Mouse (Mus musculus): ENCODE results near the gene Gpalpp1. TPM values are rescaled to one million over a fixed set of nuclear protein-coding genes. Genes with fewer than 3 reads are reported as not detected.

Gene Gpalpp1
- polyA plus RNA-seq, 1 experiment from 2014 or later = 10.0 TPM

- 40% methylated on average over 7 of the region's 7 CpGs for WGBS
- no peaks in the 10 kb centered on the region for H3K27me3 ChIP-seq (replicated peaks)
- H3K4me3 ChIP-seq (replicated peaks) = no peak overlapping the region
- H3K4me2 ChIP-seq = no peak overlapping the region
- no peaks in the 10 kb centered on the region for H3K9me3 ChIP-seq
- no peaks in the 10 kb centered on the region for H3K36me3 ChIP-seq
- H3K27ac ChIP-seq = no peak overlapping the region
- 0 out of 2 replicates have a peak, but pooled peaks cover 7% of the 10 kb centered on the region for H3K4me1 ChIP-seq
- no peak for ATAC-seq (ENCODE audit: insufficient read depth, low FRiP score, low read depth)
- no peak overlapping the region for H3K9ac ChIP-seq
Observed at GRCm38 (mm10) chr14:76145868-76146267, 35.3 kb upstream of the Gpalpp1 start.

- no peaks in the 10 kb centered on the region for H3K27me3 ChIP-seq (replicated peaks)
- H3K36me3 ChIP-seq = no peaks in the 10 kb centered on the region
- H3K9me3 ChIP-seq = no peaks in the 10 kb centered on the region
- 0 out of 2 replicates have a peak, but pooled peaks cover 4% of the 10 kb centered on the region for H3K4me1 ChIP-seq
- 90% methylated on average over 1 of the region's 1 CpGs for WGBS
- no peak overlapping the region for H3K4me2 ChIP-seq
- H3K27ac ChIP-seq = no peak overlapping the region
- no peak overlapping the region for H3K4me3 ChIP-seq (replicated peaks)
- ATAC-seq (ENCODE audit: insufficient read depth, low FRiP score, low read depth) = no peak
- H3K9ac ChIP-seq = no peak overlapping the region
Observed at GRCm38 (mm10) chr14:76145248-76145647, 34.7 kb upstream of the Gpalpp1 start.

GRCm38 (mm10) chr14:76134975-76135374, 24.4 kb upstream of the Gpalpp1 start:
- H3K4me1 ChIP-seq = no peaks in the 10 kb centered on the region
- no peak overlapping the region for H3K9ac ChIP-seq
- H3K9me3 ChIP-seq = no peaks in the 10 kb centered on the region
- peaks cover 37% of the 10 kb centered on the region for H3K36me3 ChIP-seq
- no peak overlapping the region for H3K4me3 ChIP-seq (replicated peaks)
- ATAC-seq (ENCODE audit: insufficient read depth, low FRiP score, low read depth) = no peak
- WGBS = 87% methylated on average over 4 of the region's 4 CpGs
- H3K4me2 ChIP-seq = no peak overlapping the region
- no peak overlapping the region for H3K27ac ChIP-seq
- H3K27me3 ChIP-seq (replicated peaks) = no peaks in the 10 kb centered on the region

GRCm38 (mm10) chr14:76128174-76128573, 17.6 kb upstream of the Gpalpp1 start:
- no peak for ATAC-seq (ENCODE audit: insufficient read depth, low FRiP score, low read depth)
- H3K27me3 ChIP-seq (replicated peaks) = no peaks in the 10 kb centered on the region
- H3K4me1 ChIP-seq = no peaks in the 10 kb centered on the region
- no peak overlapping the region for H3K4me2 ChIP-seq
- no peak overlapping the region for H3K4me3 ChIP-seq (replicated peaks)
- peaks cover 50% of the 10 kb centered on the region for H3K36me3 ChIP-seq
- H3K27ac ChIP-seq = no peak overlapping the region
- H3K9me3 ChIP-seq = no peaks in the 10 kb centered on the region
- WGBS = 83% methylated on average over 4 of the region's 4 CpGs
- no peak overlapping the region for H3K9ac ChIP-seq

- Histone ChIP-seq H3K9ac (no peak overlapping the region), H3K9me3 (no peaks in the 10 kb centered on the region), H3K4me3 (replicated peaks) (no peak overlapping the region), H3K27ac (no peak overlapping the region), H3K4me1 (no peaks in the 10 kb centered on the region), H3K27me3 (replicated peaks) (no peaks in the 10 kb centered on the region), H3K36me3 (peaks cover 44% of the 10 kb centered on the region), H3K4me2 (no peak overlapping the region)
- WGBS = 86% methylated on average over 3 of the region's 3 CpGs
- ATAC-seq (ENCODE audit: insufficient read depth, low FRiP score, low read depth) = no peak
Observed at GRCm38 (mm10) chr14:76127311-76127710, 16.8 kb upstream of the Gpalpp1 start.

GRCm38 (mm10) chr14:76122663-76123058, 12.1 kb upstream of the Gpalpp1 start:
- H3K9me3 ChIP-seq = no peaks in the 10 kb centered on the region
- no peaks in the 10 kb centered on the region for H3K4me1 ChIP-seq
- H3K36me3 ChIP-seq = peaks cover 33% of the 10 kb centered on the region
- WGBS = 89% methylated on average over 8 of the region's 8 CpGs
- no peak for ATAC-seq (ENCODE audit: insufficient read depth, low FRiP score, low read depth)
- no peaks in the 10 kb centered on the region for H3K27me3 ChIP-seq (replicated peaks)
- no peak overlapping the region for H3K9ac ChIP-seq
- H3K4me2 ChIP-seq = no peak overlapping the region
- no peak overlapping the region for H3K27ac ChIP-seq
- H3K4me3 ChIP-seq (replicated peaks) = no peak overlapping the region

- Histone ChIP-seq H3K36me3 (peaks cover 31% of the 10 kb centered on the region), H3K27ac (no peak overlapping the region), H3K27me3 (replicated peaks) (no peaks in the 10 kb centered on the region), H3K9ac (no peak overlapping the region), H3K4me2 (no peak overlapping the region), H3K9me3 (no peaks in the 10 kb centered on the region), H3K4me3 (replicated peaks) (no peak overlapping the region), H3K4me1 (no peaks in the 10 kb centered on the region)
- no peak for ATAC-seq (ENCODE audit: insufficient read depth, low FRiP score, low read depth)
- 54% methylated on average over 6 of the region's 6 CpGs for WGBS
Observed at GRCm38 (mm10) chr14:76121901-76122662, 11.5 kb upstream of the Gpalpp1 start.

GRCm38 (mm10) chr14:76120472-76120871, 9.9 kb upstream of the Gpalpp1 start:
- no peaks in the 10 kb centered on the region for H3K9me3 ChIP-seq
- H3K9ac ChIP-seq = no peak overlapping the region
- 82% methylated on average over 4 of the region's 4 CpGs for WGBS
- ATAC-seq (ENCODE audit: insufficient read depth, low FRiP score, low read depth) = no peak
- H3K27me3 ChIP-seq (replicated peaks) = no peaks in the 10 kb centered on the region
- H3K4me1 ChIP-seq = no peaks in the 10 kb centered on the region
- peaks cover 29% of the 10 kb centered on the region for H3K36me3 ChIP-seq
- no peak overlapping the region for H3K4me2 ChIP-seq
- H3K4me3 ChIP-seq (replicated peaks) = no peak overlapping the region
- H3K27ac ChIP-seq = no peak overlapping the region

GRCm38 (mm10) chr14:76118963-76119362, 8.4 kb upstream of the Gpalpp1 start:
- Histone ChIP-seq H3K4me3 (replicated peaks) (no peak overlapping the region), H3K27ac (no peak overlapping the region), H3K4me1 (no peaks in the 10 kb centered on the region), H3K9ac (no peak overlapping the region), H3K27me3 (replicated peaks) (no peaks in the 10 kb centered on the region), H3K36me3 (peaks cover 32% of the 10 kb centered on the region), H3K4me2 (no peak overlapping the region), H3K9me3 (no peaks in the 10 kb centered on the region)
- 47% methylated on average over 4 of the region's 4 CpGs for WGBS
- no peak for ATAC-seq (ENCODE audit: insufficient read depth, low FRiP score, low read depth)

GRCm38 (mm10) chr14:76115744-76116143, 5.2 kb upstream of the Gpalpp1 start:
- ATAC-seq (ENCODE audit: insufficient read depth, low FRiP score, low read depth) = no peak
- 84% methylated on average over 5 of the region's 5 CpGs for WGBS
- H3K9ac ChIP-seq = no peak overlapping the region
- H3K27ac ChIP-seq = no peak overlapping the region
- peaks cover 3% of the 10 kb centered on the region; the same call in 1 of the 2 replicates for H3K4me1 ChIP-seq
- no peaks in the 10 kb centered on the region for H3K9me3 ChIP-seq
- peaks cover 32% of the 10 kb centered on the region for H3K36me3 ChIP-seq
- no peak overlapping the region for H3K4me2 ChIP-seq
- H3K27me3 ChIP-seq (replicated peaks) = no peaks in the 10 kb centered on the region
- no peak overlapping the region for H3K4me3 ChIP-seq (replicated peaks)

GRCm38 (mm10) chr14:76099543-76099942, 11.0 kb downstream of the Gpalpp1 start:
- 93% methylated on average over 9 of the region's 9 CpGs for WGBS
- ATAC-seq (ENCODE audit: insufficient read depth, low FRiP score, low read depth) = no peak
- H3K36me3 ChIP-seq = peaks cover 44% of the 10 kb centered on the region
- H3K27ac ChIP-seq = no peak overlapping the region
- H3K4me3 ChIP-seq (replicated peaks) = no peak overlapping the region
- H3K4me1 ChIP-seq = no peaks in the 10 kb centered on the region
- H3K9me3 ChIP-seq = no peaks in the 10 kb centered on the region
- H3K9ac ChIP-seq = no peak overlapping the region
- H3K4me2 ChIP-seq = no peak overlapping the region
- no peaks in the 10 kb centered on the region for H3K27me3 ChIP-seq (replicated peaks)

GRCm38 (mm10) chr14:76097815-76098214, 12.7 kb downstream of the Gpalpp1 start:
- ATAC-seq (ENCODE audit: insufficient read depth, low FRiP score, low read depth) = no peak
- 87% methylated on average over 5 of the region's 5 CpGs for WGBS
- no peak overlapping the region for H3K9ac ChIP-seq
- H3K27ac ChIP-seq = no peak overlapping the region
- H3K9me3 ChIP-seq = no peaks in the 10 kb centered on the region
- H3K36me3 ChIP-seq = peaks cover 42% of the 10 kb centered on the region
- no peak overlapping the region for H3K4me3 ChIP-seq (replicated peaks)
- no peaks in the 10 kb centered on the region for H3K4me1 ChIP-seq
- no peaks in the 10 kb centered on the region for H3K27me3 ChIP-seq (replicated peaks)
- H3K4me2 ChIP-seq = no peak overlapping the region

All from stomach, embryonic 15.5 days (tissue).